8 mouse cellular contexts compared by ENCODE assay signal in genomic region chr9:46013009-46013586, GRCm38 (mm10). TPM values are rescaled to one million over a fixed set of nuclear protein-coding genes. Genes with fewer than 3 reads are reported as not detected.
DNase-seq lines count a peak whose midpoint lies in the region; TF ChIP-seq lines count a peak whose summit lies in the region.

No protein-coding gene starts in this region.

- peak overlapping the region; percentile 97 for H3K9ac ChIP-seq in heart, adult 2 months (ENCODE audit: low read depth, low read length)

- peaks cover 3% of the 10 kb centered on the region; the same call in 1 of the 2 replicates for H3K79me2 ChIP-seq in heart, adult 2 months (replicated peaks; ENCODE audit: control insufficient read depth, insufficient read depth, low read length)

- H3K4me3 ChIP-seq in heart, adult 2 months = peak overlapping the region; percentile 97

- peak overlapping the region; percentile 98 for H3K27ac ChIP-seq in heart, adult 2 months

- TF ChIP-seq CTCF in heart, adult 2 months (IDR thresholded peaks at IDR 0.05) = no peak

- no peak for TF ChIP-seq EP300 in heart, adult 2 months (IDR thresholded peaks at IDR 0.05; ENCODE audit: insufficient read depth, low read depth, low read length)

- intact Hi-C loops in heart, adult 2 months (cut with DNase I) = loop anchor here (2.0 kb wide), 1 partner anchor 172 kb away; no protein-coding TSS in a partner anchor

- H3K4me1 ChIP-seq in heart, adult 2 months (ENCODE audit: control insufficient read depth, insufficient read depth, low read length) = peaks cover 14% of the 10 kb centered on the region

- H3K27me3 ChIP-seq in heart, adult 2 months (ENCODE audit: control insufficient read depth, insufficient read depth, low read length) = no peaks in the 10 kb centered on the region

- H3K36me3 ChIP-seq in heart, adult 2 months (ENCODE audit: control insufficient read depth, insufficient read depth, low read length) = peaks cover under 1% of the 10 kb centered on the region; the same call in 1 of the 2 replicates

- TF ChIP-seq POLR2A in heart, adult 2 months (IDR thresholded peaks at IDR 0.05; ENCODE audit: insufficient read depth, low read depth, low read length) = no peak

- under 1% methylated on average over 40 of the region's 46 CpGs for WGBS in heart, adult 2 months

- DNase-seq in cerebellum, adult 11 months = peak; percentile 69
- DNase-seq in cerebellum, adult 18-20 months = no peak
- DNase-seq in CD8-positive naive resting alpha-beta T cell, adult 2 months (ENCODE audit: low read depth in 2 of 2, low spot score in 2 of 2) = peak; percentile 10 to 25
- peak; percentile 75 for DNase-seq in cerebellum, adult 8-10 months
- peak in 1 of 2 experiments; percentile 80 for DNase-seq in heart, adult 2 months
- peak; percentile 58 for DNase-seq in kidney, adult 9 months
- peak; percentile 60 for DNase-seq in lung, postnatal 10 days
- peak; percentile 44 to 64 for DNase-seq in spleen, postnatal 10 days (ENCODE audit: low spot score in 2 of 2)

RNA-seq across cellular contexts. Expression of gene Sik3, which starts 0.5 kb away (rescaled TPM):
- 10 to 100 TPM; 62.1 to 81.1 TPM for total RNA-seq in heart, adult 2 months (2021)
- polyA plus RNA-seq in heart, adult 2 months (2012; rRNA removed) = 30.7 and 32.1 TPM in 2 replicates

RNA-seq across cellular contexts. Expression of gene Pafah1b2, which starts 0.6 kb away (rescaled TPM):
- total RNA-seq in heart, adult 2 months (2021) = 10 to 100 TPM; 46.0 to 49.0 TPM
- 17.1 and 28.8 TPM in 2 replicates for polyA plus RNA-seq in heart, adult 2 months (2012; rRNA removed)

RNA-seq across cellular contexts. Expression of gene Sidt2, which starts 58.0 kb away (rescaled TPM):
- total RNA-seq in heart, adult 2 months (2021) = 10 to 100 TPM; 71.6 to 81.7 TPM
- 216 and 414 TPM in 2 replicates for polyA plus RNA-seq in heart, adult 2 months (2012; rRNA removed)

Comparison
In these comparisons a context has a peak if more than half of its experiments do, and no peak if none do; other contexts are left out.
1. DNase-seq: peak in cerebellum, adult 11 months (single experiment), CD8-positive naive resting alpha-beta T cell, adult 2 months (2 of 2), cerebellum, adult 8-10 months (single experiment), kidney, adult 9 months (single experiment), lung, postnatal 10 days (single experiment) and spleen, postnatal 10 days (2 of 2); none in cerebellum, adult 18-20 months (0 of 2).